Mouse (Mus musculus): ENCODE measurements at regions not wholly inside any gene's neighbourhood (a gene's known extent, or its start where the extent isn't known, plus 50 kb on each side); places are given as distances from the start of the nearest gene placed in this dataset.

- no peaks in the 10 kb centered on the region for H3K27me3 ChIP-seq
- H3K4me3 ChIP-seq, result no peak overlapping the region
- peak; percentile 73 for ATAC-seq (ENCODE audit: low FRiP score)
- H3K36me3 ChIP-seq, result no peaks in the 10 kb centered on the region
- peaks cover 15% of the 10 kb centered on the region for H3K4me1 ChIP-seq (replicated peaks)
- no peak overlapping the region for H3K4me2 ChIP-seq
- no peaks in the 10 kb centered on the region for H3K9me3 ChIP-seq
- H3K27ac ChIP-seq, result no peak overlapping the region
- 33% methylated on average over 11 of the region's 11 CpGs for WGBS
- no peak overlapping the region for H3K9ac ChIP-seq
Observed at GRCm38 (mm10) chr9:86186751-86187747, 277.7 kb downstream of the Ube2cbp start.

GRCm38 (mm10) chr9:86188873-86189272, 275.9 kb downstream of the Ube2cbp start:
- Histone ChIP-seq H3K36me3 (no peaks in the 10 kb centered on the region), H3K27me3 (no peaks in the 10 kb centered on the region), H3K4me3 (no peak overlapping the region), H3K9me3 (no peaks in the 10 kb centered on the region), H3K9ac (no peak overlapping the region), H3K4me2 (no peak overlapping the region), H3K27ac (no peak overlapping the region), H3K4me1 (replicated peaks) (peaks cover 15% of the 10 kb centered on the region)
- no peak for ATAC-seq (ENCODE audit: low FRiP score)
- WGBS, result 11% methylated on average over 2 of the region's 2 CpGs

- H3K9me3 ChIP-seq, result no peaks in the 10 kb centered on the region
- H3K27ac ChIP-seq, result no peak overlapping the region
- no peak overlapping the region for H3K4me3 ChIP-seq
- H3K36me3 ChIP-seq, result no peaks in the 10 kb centered on the region
- H3K9ac ChIP-seq, result no peak overlapping the region
- no peaks in the 10 kb centered on the region for H3K4me1 ChIP-seq (replicated peaks)
- no peaks in the 10 kb centered on the region for H3K27me3 ChIP-seq
- WGBS, result 79% methylated on average over 3 of the region's 3 CpGs
- ATAC-seq (ENCODE audit: low FRiP score), result no peak
- H3K4me2 ChIP-seq, result no peak overlapping the region
Observed at GRCm38 (mm10) chr9:86205041-86205440, 259.7 kb downstream of the Ube2cbp start.

- no peaks in the 10 kb centered on the region for H3K27me3 ChIP-seq
Observed at GRCm38 (mm10) chr9:86208334-86208925, 256.3 kb downstream of the Ube2cbp start.

GRCm38 (mm10) chr9:86211267-86211666, 253.5 kb downstream of the Ube2cbp start:
- Histone ChIP-seq H3K4me1 (replicated peaks) (no peaks in the 10 kb centered on the region), H3K36me3 (no peaks in the 10 kb centered on the region), H3K4me2 (no peak overlapping the region), H3K27me3 (no peaks in the 10 kb centered on the region), H3K9ac (no peak overlapping the region), H3K9me3 (peaks cover 4% of the 10 kb centered on the region; the same call in 1 of the 2 replicates), H3K4me3 (no peak overlapping the region), H3K27ac (no peak overlapping the region)
- no peak for ATAC-seq (ENCODE audit: low FRiP score)
- WGBS, result 93% methylated on average over 3 of the region's 3 CpGs

More at GRCm38 (mm10) chr9:86208334-86208925, 256.3 kb downstream of the Ube2cbp start:
- Histone ChIP-seq H3K4me3 (no peak overlapping the region), H3K4me2 (no peak overlapping the region), H3K27ac (no peak overlapping the region), H3K9ac (no peak overlapping the region), H3K36me3 (no peaks in the 10 kb centered on the region), H3K4me1 (replicated peaks) (no peaks in the 10 kb centered on the region), H3K9me3 (no peaks in the 10 kb centered on the region)
- 87% methylated on average over 5 of the region's 5 CpGs for WGBS
- ATAC-seq (ENCODE audit: low FRiP score), result no peak

GRCm38 (mm10) chr9:86219669-86220068, 245.1 kb downstream of the Ube2cbp start:
- no peak overlapping the region for H3K4me3 ChIP-seq
- no peak overlapping the region for H3K4me2 ChIP-seq
- peaks cover 6% of the 10 kb centered on the region for H3K4me1 ChIP-seq (replicated peaks)
- peaks cover 4% of the 10 kb centered on the region for H3K9me3 ChIP-seq
- ATAC-seq (ENCODE audit: low FRiP score), result no peak
- H3K27ac ChIP-seq, result no peak overlapping the region
- no peak overlapping the region for H3K9ac ChIP-seq
- no peaks in the 10 kb centered on the region for H3K27me3 ChIP-seq
- WGBS, result 84% methylated on average over 4 of the region's 4 CpGs
- no peaks in the 10 kb centered on the region for H3K36me3 ChIP-seq

GRCm38 (mm10) chr9:86224530-86224929, 240.2 kb downstream of the Ube2cbp start:
- no peak overlapping the region for H3K9ac ChIP-seq
- 39% methylated on average over 3 of the region's 3 CpGs for WGBS
- H3K4me1 ChIP-seq (replicated peaks), result peaks cover 7% of the 10 kb centered on the region
- no peak overlapping the region for H3K4me2 ChIP-seq
- ATAC-seq (ENCODE audit: low FRiP score), result peak; percentile 86
- 0 out of 2 replicates have a peak overlapping the region, but pooled peaks have one; percentile 8 for H3K27ac ChIP-seq
- no peaks in the 10 kb centered on the region for H3K9me3 ChIP-seq
- no peaks in the 10 kb centered on the region for H3K36me3 ChIP-seq
- H3K27me3 ChIP-seq, result no peaks in the 10 kb centered on the region
- H3K4me3 ChIP-seq, result no peak overlapping the region

- Histone ChIP-seq H3K36me3 (no peaks in the 10 kb centered on the region), H3K4me1 (replicated peaks) (peaks cover 3% of the 10 kb centered on the region; the same call in 1 of the 2 replicates), H3K27me3 (no peaks in the 10 kb centered on the region), H3K9me3 (no peaks in the 10 kb centered on the region), H3K4me3 (no peak overlapping the region), H3K4me2 (no peak overlapping the region), H3K9ac (no peak overlapping the region), H3K27ac (no peak overlapping the region)
- 32% methylated on average over 7 of the region's 7 CpGs for WGBS
- no peak for ATAC-seq (ENCODE audit: low FRiP score)
Observed at GRCm38 (mm10) chr9:86230673-86231350, 233.9 kb downstream of the Ube2cbp start.

- H3K9ac ChIP-seq, result no peak overlapping the region
- H3K4me3 ChIP-seq, result no peak overlapping the region
- H3K27me3 ChIP-seq, result no peaks in the 10 kb centered on the region
- WGBS, result 35% methylated on average over 5 of the region's 5 CpGs
- 0 out of 2 replicates have a peak overlapping the region, but pooled peaks have one; percentile 30 for H3K27ac ChIP-seq
- ATAC-seq (ENCODE audit: low FRiP score), result peak; percentile 86
- H3K4me1 ChIP-seq (replicated peaks), result peaks cover 3% of the 10 kb centered on the region; the same call in 1 of the 2 replicates
- no peaks in the 10 kb centered on the region for H3K36me3 ChIP-seq
- no peaks in the 10 kb centered on the region for H3K9me3 ChIP-seq
- H3K4me2 ChIP-seq, result no peak overlapping the region
Observed at GRCm38 (mm10) chr9:86231692-86232091, 233.1 kb downstream of the Ube2cbp start.

GRCm38 (mm10) chr9:86232174-86232573, 232.6 kb downstream of the Ube2cbp start:
- WGBS, result 39% methylated on average over 1 of the region's 1 CpGs
- ATAC-seq (ENCODE audit: low FRiP score), result peak; percentile 82
- Histone ChIP-seq H3K4me1 (replicated peaks) (peaks cover 3% of the 10 kb centered on the region; the same call in 1 of the 2 replicates), H3K27ac (no peak overlapping the region), H3K27me3 (no peaks in the 10 kb centered on the region), H3K4me2 (no peak overlapping the region), H3K36me3 (no peaks in the 10 kb centered on the region), H3K9ac (no peak overlapping the region), H3K4me3 (no peak overlapping the region), H3K9me3 (no peaks in the 10 kb centered on the region)

- H3K27ac ChIP-seq, result no peak overlapping the region
- no peaks in the 10 kb centered on the region for H3K27me3 ChIP-seq
- ATAC-seq (ENCODE audit: low FRiP score), result no peak
- H3K4me3 ChIP-seq, result no peak overlapping the region
- H3K4me2 ChIP-seq, result no peak overlapping the region
- H3K4me1 ChIP-seq (replicated peaks), result peaks cover 3% of the 10 kb centered on the region; the same call in 1 of the 2 replicates
- 79% methylated on average over 7 of the region's 7 CpGs for WGBS
- no peaks in the 10 kb centered on the region for H3K9me3 ChIP-seq
- no peak overlapping the region for H3K9ac ChIP-seq
- no peaks in the 10 kb centered on the region for H3K36me3 ChIP-seq
Observed at GRCm38 (mm10) chr9:86233775-86234174, 231.0 kb downstream of the Ube2cbp start.

- no peak overlapping the region for H3K27ac ChIP-seq
- 73% methylated on average over 4 of the region's 4 CpGs for WGBS
- no peak for ATAC-seq (ENCODE audit: low FRiP score)
Observed at GRCm38 (mm10) chr9:86238691-86239090, 226.1 kb downstream of the Ube2cbp start.

More at GRCm38 (mm10) chr9:86238691-86239090, 226.1 kb downstream of the Ube2cbp start:
- H3K9ac ChIP-seq, result no peak overlapping the region
- H3K36me3 ChIP-seq, result no peaks in the 10 kb centered on the region
- no peak overlapping the region for H3K4me2 ChIP-seq
- H3K4me1 ChIP-seq (replicated peaks), result peaks cover 6% of the 10 kb centered on the region; the same call in 1 of the 2 replicates
- H3K4me3 ChIP-seq, result no peak overlapping the region
- H3K27me3 ChIP-seq, result no peaks in the 10 kb centered on the region
- no peaks in the 10 kb centered on the region for H3K9me3 ChIP-seq
